Mouse (Mus musculus) liver, embryonic 14.5 days (tissue): ENCODE results near the gene Med13l. TPM values are rescaled to one million over a fixed set of nuclear protein-coding genes. Genes with fewer than 3 reads are reported as not detected.

Experiments
- ATAC-seq: fragments of 200-750 bp; cut with Nextera tagmentation; 2 replicates; pipeline ENCODE4 v1.8.0; 2017; ENCODE audit warnings: moderate number of reproducible peaks, mild to moderate bottlenecking, moderate library complexity; ENCODE audit not compliant: insufficient read depth
- DNase-seq, 3 experiments: peaks; one replicate each; pipeline ENCODE4 v3.0.0-alpha.2; 2012 to 2013; ENCODE audit warnings: low read depth in 3 of 3, low spot score in 3 of 3
- H3K27ac ChIP-seq: fragments of 300-500 bp; sonication (generic); 2 replicates; pipeline ENCODE4 v1.5.1; 2014; ENCODE audit warnings: moderate library complexity, mild to moderate bottlenecking, control low read depth, inconsistent platforms
- H3K27me3 ChIP-seq: fragments of 300-500 bp; sonication (generic); 2 replicates; pipeline ENCODE4 v1.6.1; 2014; ENCODE audit warnings: mild to moderate bottlenecking, low read length, moderate library complexity; ENCODE audit not compliant: control insufficient read depth, insufficient read depth
- H3K36me3 ChIP-seq: fragments of 300-500 bp; sonication (generic); replicated peaks from 2 replicates; pipeline ENCODE4 v1.6.1; 2014; ENCODE audit warnings: low read depth; ENCODE audit not compliant: control insufficient read depth, insufficient read depth
- H3K4me1 ChIP-seq, 2 experiments: fragments of 200-500 bp in 1 of 2; fragments of 300-500 bp in 1 of 2; sonication (generic) in 1 of 2; replicated peaks; 2 replicates each; pipeline ENCODE4 v1.6.1; 2012 to 2014; ENCODE audit warnings: antibody characterized with exemption in 1 of 2, inconsistent platforms in 1 of 2, low read length in 1 of 2; ENCODE audit not compliant: control insufficient read depth in 2 of 2, insufficient read depth in 2 of 2
- H3K4me2 ChIP-seq: fragments of 300-500 bp; sonication (generic); 2 replicates; pipeline ENCODE4 v1.6.1; 2014; ENCODE audit warnings: low read depth, mild to moderate bottlenecking, control low read depth, moderate library complexity
- H3K4me3 ChIP-seq, 2 experiments: fragments of 200-500 bp in 1 of 2; fragments of 300-500 bp in 1 of 2; sonication (generic) in 1 of 2; 2 replicates each; pipeline ENCODE4 v1.5.1; 2012 to 2014; ENCODE audit warnings: low read depth in 2 of 2, low read length in 2 of 2, mild to moderate bottlenecking in 2 of 2, control low read depth in 1 of 2, inconsistent platforms in 1 of 2, moderate library complexity in 1 of 2; ENCODE audit not compliant: insufficient read depth in 1 of 2
- H3K9ac ChIP-seq: fragments of 300-500 bp; sonication (generic); replicated peaks from 2 replicates; pipeline ENCODE4 v1.6.1; 2014; ENCODE audit warnings: mild to moderate bottlenecking, control low read depth, moderate library complexity
- H3K9me3 ChIP-seq: fragments of 300-500 bp; sonication (generic); 2 replicates; pipeline ENCODE4 v1.6.1; 2016; ENCODE audit warnings: low read length, mixed read lengths; ENCODE audit not compliant: control insufficient read depth
- CTCF ChIP-seq: IDR thresholded peaks from 2 replicates; pipeline ENCODE4 v1.5.1; 2016; ENCODE audit warnings: antibody characterized with exemption, low read depth, control low read depth
- EP300 ChIP-seq: IDR thresholded peaks from 2 replicates; pipeline ENCODE4 v1.6.1; 2016; ENCODE audit warnings: antibody characterized with exemption, low read depth
- WGBS: fragments of 180-500 bp; shearing (Covaris S2); extraction: QIAGEN DNeasy Blood & Tissue Kit; methylation state at CpG from one replicate; pipeline ENCODE4 v1.1.7; 2014; ENCODE audit not compliant: insufficient replicate concordance; 5-methylcytosine and 5-hydroxymethylcytosine counted together
- polyA plus RNA-seq, 2 experiments: library from polyadenylated mRNA; depleted of rRNA in 1 of 2; stranded (reverse) in 1 of 2; unstranded in 1 of 2; fragments of >200 nt; fragmentation: Nextera tagmentation in 1 of 2; extraction: Ambion mirVana in 1 of 2; gene quantifications; 2 replicates each; pipeline versions ENCODE4 v1.2.1 to v1.2.3; 2012 to 2014

Med13l gene
- polyA plus RNA-seq, 2 experiments = 6.4 to 9.9 TPM

- WGBS = 42% methylated on average over 5 of the region's 5 CpGs
- no peaks in the 10 kb centered on the region for H3K9me3 ChIP-seq
- ATAC-seq = no peak
These were observed 10.0 kb upstream of the Med13l start for GRCm38 (mm10) chr5:118550493-118550892.

GRCm38 (mm10) chr5:118553290-118553689 lies 7.2 kb upstream of the Med13l start:
- DNase-seq = no peak
- peaks cover 10 to 14% of the 10 kb centered on the region in 2 experiments for H3K4me1 ChIP-seq

More at GRCm38 (mm10) chr5:118550493-118550892, 10.0 kb upstream of the Med13l start:
- Histone ChIP-seq H3K4me3 (no peak overlapping the region), H3K27me3 (no peaks in the 10 kb centered on the region), H3K9ac (no peak overlapping the region), H3K27ac (no peak overlapping the region), H3K4me1 (no peaks in the 10 kb centered on the region), H3K4me2 (no peak overlapping the region), H3K36me3 (no peaks in the 10 kb centered on the region)
- DNase-seq = no peak
- TF ChIP-seq CTCF (no peak), EP300 (no peak)

GRCm38 (mm10) chr5:118555305-118555704 lies 5.2 kb upstream of the Med13l start:
- Histone ChIP-seq H3K9me3 (no peaks in the 10 kb centered on the region), H3K4me1 (peaks cover 13 to 22% of the 10 kb centered on the region in 2 experiments), H3K27me3 (peaks cover 4% of the 10 kb centered on the region), H3K27ac (no peak overlapping the region), H3K4me3 (no peak overlapping the region), H3K4me2 (no peak overlapping the region), H3K9ac (no peak overlapping the region), H3K36me3 (no peaks in the 10 kb centered on the region)
- 83% methylated on average over 4 of the region's 4 CpGs for WGBS
- ATAC-seq (no peak), DNase-seq (no peak)
- TF ChIP-seq CTCF (peak; percentile 64), EP300 (no peak)

More at GRCm38 (mm10) chr5:118553290-118553689, 7.2 kb upstream of the Med13l start:
- no peaks in the 10 kb centered on the region for H3K9me3 ChIP-seq
- no peak for TF ChIP-seq EP300
- no peak for TF ChIP-seq CTCF
- H3K27me3 ChIP-seq = peaks cover 4% of the 10 kb centered on the region
- no peak overlapping the region for H3K9ac ChIP-seq
- H3K36me3 ChIP-seq = no peaks in the 10 kb centered on the region
- no peak for ATAC-seq
- H3K4me2 ChIP-seq = no peak overlapping the region
- H3K4me3 ChIP-seq = no peak overlapping the region
- H3K27ac ChIP-seq = no peak overlapping the region

- Histone ChIP-seq H3K4me2 (peak overlapping the region; percentile 54), H3K36me3 (no peaks in the 10 kb centered on the region), H3K27me3 (peaks cover 4% of the 10 kb centered on the region), H3K9me3 (no peaks in the 10 kb centered on the region), H3K4me3 (peak overlapping the region in 1 of 2 experiments; percentile 14; a peak in 1 of 4 replicates), H3K27ac (no peak overlapping the region), H3K9ac (peak overlapping the region; percentile 31), H3K4me1 (peaks cover 13 to 22% of the 10 kb centered on the region in 2 experiments)
- ATAC-seq (no peak), DNase-seq (peak in 2 of 3 experiments; percentile 18 to 40)
- 4% methylated on average over 12 of the region's 12 CpGs for WGBS
- no peak for TF ChIP-seq EP300
- no peak for TF ChIP-seq CTCF
These were observed 4.0 kb upstream of the Med13l start for GRCm38 (mm10) chr5:118556387-118556937.

- H3K4me2 ChIP-seq = peak overlapping the region; percentile 94
- ATAC-seq (no peak), DNase-seq (no peak)
- H3K9me3 ChIP-seq = no peaks in the 10 kb centered on the region
- no peak overlapping the region; the same call in 1 of the 2 replicates for H3K9ac ChIP-seq
- no peak overlapping the region for H3K27ac ChIP-seq
- peaks cover 26 to 34% of the 10 kb centered on the region in 2 experiments for H3K4me1 ChIP-seq
- WGBS = 81% methylated on average over 6 of the region's 6 CpGs
- no peaks in the 10 kb centered on the region for H3K36me3 ChIP-seq
- H3K27me3 ChIP-seq = peaks cover 4% of the 10 kb centered on the region
- no peak overlapping the region for H3K4me3 ChIP-seq
- TF ChIP-seq CTCF (no peak), EP300 (no peak)
These were observed 1.6 kb upstream of the Med13l start for GRCm38 (mm10) chr5:118558841-118559240.
